Mouse (Mus musculus) embryonic facial prominence, embryonic 12.5 days (tissue): ENCODE data around the gene Palmd. TPM values are rescaled to one million over a fixed set of nuclear protein-coding genes. Genes with fewer than 3 reads are reported as not detected.

ENCODE experiments used
- ATAC-seq: fragments of 200-750 bp; cut with Nextera tagmentation; 2 replicates; pipeline ENCODE4 v1.8.0; 2017; ENCODE audit not compliant: insufficient number of reproducible peaks, insufficient read depth, low FRiP score, low TSS enrichment
- H3K27ac ChIP-seq: fragments of 300-500 bp; sonication (generic); 2 replicates; pipeline ENCODE4 v1.5.1; 2016; ENCODE audit warnings: mild to moderate bottlenecking
- H3K27me3 ChIP-seq: fragments of 300-500 bp; sonication (generic); 2 replicates; pipeline ENCODE4 v1.6.1; 2016; ENCODE audit warnings: mild to moderate bottlenecking, moderate library complexity
- H3K36me3 ChIP-seq: fragments of 300-500 bp; sonication (generic); 2 replicates; pipeline ENCODE4 v1.6.1; 2016; ENCODE audit warnings: mild to moderate bottlenecking
- H3K4me1 ChIP-seq: fragments of 300-500 bp; sonication (generic); 2 replicates; pipeline ENCODE4 v1.6.1; 2016
- H3K4me2 ChIP-seq: fragments of 300-500 bp; sonication (generic); replicated peaks from 2 replicates; pipeline ENCODE4 v1.6.1; 2016; ENCODE audit warnings: mild to moderate bottlenecking, moderate library complexity
- H3K4me3 ChIP-seq: fragments of 300-500 bp; sonication (generic); 2 replicates; pipeline ENCODE4 v1.5.1; 2016; ENCODE audit warnings: mild to moderate bottlenecking
- H3K9ac ChIP-seq: fragments of 300-500 bp; sonication (generic); 2 replicates; pipeline ENCODE4 v1.6.1; 2016; ENCODE audit warnings: mild to moderate bottlenecking, moderate library complexity
- H3K9me3 ChIP-seq: fragments of 300-500 bp; sonication (generic); 2 replicates; pipeline ENCODE4 v1.6.1; 2016; ENCODE audit warnings: mild to moderate bottlenecking, moderate library complexity
- WGBS: fragments of 180-500 bp; shearing (Covaris S2); methylation state at CpG from one replicate; pipeline ENCODE4 v1.1.7; 2016; 5-methylcytosine and 5-hydroxymethylcytosine counted together
- polyA plus RNA-seq: library from polyadenylated mRNA; unstranded; fragments of >200 nt; fragmentation: Nextera tagmentation; extraction: Ambion mirVana; gene quantifications from 2 replicates; pipeline ENCODE4 v1.2.1, GENCODE M21; 2016

Gene Palmd
- polyA plus RNA-seq, 1 experiment from 2014 or later: 7.3 TPM

GRCm38 (mm10) chr3:116928994-116929393 lies 39.8 kb downstream of the Palmd start:
- ATAC-seq: no peak
- no peak overlapping the region for H3K27ac ChIP-seq
- H3K36me3 ChIP-seq: no peaks in the 10 kb centered on the region
- H3K9me3 ChIP-seq: no peaks in the 10 kb centered on the region
- H3K9ac ChIP-seq: no peak overlapping the region
- H3K4me2 ChIP-seq: no peak overlapping the region
- no peaks in the 10 kb centered on the region for H3K4me1 ChIP-seq
- 74% methylated on average over 4 of the region's 4 CpGs for WGBS
- H3K4me3 ChIP-seq: no peak overlapping the region
- no peaks in the 10 kb centered on the region for H3K27me3 ChIP-seq

GRCm38 (mm10) chr3:116923042-116923441 lies 45.7 kb downstream of the Palmd start:
- H3K4me2 ChIP-seq: no peak overlapping the region
- 90% methylated on average over 12 of the region's 12 CpGs for WGBS
- no peak overlapping the region for H3K4me3 ChIP-seq
- H3K9me3 ChIP-seq: no peaks in the 10 kb centered on the region
- no peak overlapping the region for H3K27ac ChIP-seq
- no peaks in the 10 kb centered on the region for H3K27me3 ChIP-seq
- ATAC-seq: no peak
- H3K36me3 ChIP-seq: no peaks in the 10 kb centered on the region
- H3K9ac ChIP-seq: no peak overlapping the region
- H3K4me1 ChIP-seq: no peaks in the 10 kb centered on the region

- Histone ChIP-seq H3K27me3 (no peaks in the 10 kb centered on the region), H3K4me3 (no peak overlapping the region), H3K9me3 (no peaks in the 10 kb centered on the region), H3K27ac (no peak overlapping the region), H3K9ac (no peak overlapping the region), H3K4me1 (no peaks in the 10 kb centered on the region), H3K4me2 (no peak overlapping the region), H3K36me3 (no peaks in the 10 kb centered on the region)
- 83% methylated on average over 3 of the region's 3 CpGs for WGBS
- ATAC-seq: no peak
These were observed 47.3 kb downstream of the Palmd start for GRCm38 (mm10) chr3:116921535-116921934.

- WGBS: 81% methylated on average over 4 of the region's 4 CpGs
- ATAC-seq: no peak
These were observed 51.8 kb downstream of the Palmd start for GRCm38 (mm10) chr3:116917016-116917415.

GRCm38 (mm10) chr3:116914931-116915330 lies 53.9 kb downstream of the Palmd start:
- Histone ChIP-seq H3K27ac (no peak overlapping the region), H3K4me1 (no peaks in the 10 kb centered on the region), H3K9me3 (no peaks in the 10 kb centered on the region), H3K4me3 (no peak overlapping the region), H3K4me2 (no peak overlapping the region), H3K36me3 (no peaks in the 10 kb centered on the region), H3K9ac (no peak overlapping the region), H3K27me3 (no peaks in the 10 kb centered on the region)
- no peak for ATAC-seq
- 85% methylated on average over 3 of the region's 3 CpGs for WGBS

More at GRCm38 (mm10) chr3:116917016-116917415, 51.8 kb downstream of the Palmd start:
- Histone ChIP-seq H3K4me1 (no peaks in the 10 kb centered on the region), H3K9ac (no peak overlapping the region), H3K36me3 (no peaks in the 10 kb centered on the region), H3K27ac (no peak overlapping the region), H3K4me3 (no peak overlapping the region), H3K27me3 (no peaks in the 10 kb centered on the region), H3K9me3 (no peaks in the 10 kb centered on the region), H3K4me2 (no peak overlapping the region)

- no peak overlapping the region for H3K9ac ChIP-seq
- no peaks in the 10 kb centered on the region for H3K27me3 ChIP-seq
- 87% methylated on average over 6 of the region's 6 CpGs for whole genome bisulfite sequencing
- H3K36me3 ChIP-seq: no peaks in the 10 kb centered on the region
- no peak for ATAC-seq
- no peak overlapping the region for H3K27ac ChIP-seq
- no peaks in the 10 kb centered on the region for H3K9me3 ChIP-seq
- no peak overlapping the region for H3K4me3 ChIP-seq
- H3K4me2 ChIP-seq: no peak overlapping the region
- no peaks in the 10 kb centered on the region for H3K4me1 ChIP-seq
These were observed 54.4 kb downstream of the Palmd start for GRCm38 (mm10) chr3:116914374-116914773.

GRCm38 (mm10) chr3:116906596-116906995 lies 62.2 kb downstream of the Palmd start:
- no peak for ATAC-seq
- H3K9ac ChIP-seq: no peak overlapping the region
- H3K27ac ChIP-seq: no peak overlapping the region
- no peaks in the 10 kb centered on the region for H3K36me3 ChIP-seq
- no peak overlapping the region for H3K4me2 ChIP-seq
- H3K27me3 ChIP-seq: no peaks in the 10 kb centered on the region
- WGBS: 73% methylated on average over 9 of the region's 9 CpGs
- H3K4me3 ChIP-seq: no peak overlapping the region
- no peaks in the 10 kb centered on the region for H3K4me1 ChIP-seq
- no peaks in the 10 kb centered on the region for H3K9me3 ChIP-seq

- no peak for ATAC-seq
- no peak overlapping the region for H3K4me3 ChIP-seq
- 77% methylated on average over 16 of the region's 16 CpGs for WGBS
These were observed 62.9 kb downstream of the Palmd start for GRCm38 (mm10) chr3:116905898-116906297.

GRCm38 (mm10) chr3:116904158-116904557 lies 64.6 kb downstream of the Palmd start:
- 24% methylated on average over 6 of the region's 6 CpGs for WGBS
- no peak overlapping the region for H3K27ac ChIP-seq

More at GRCm38 (mm10) chr3:116905898-116906297, 62.9 kb downstream of the Palmd start:
- H3K4me2 ChIP-seq: no peak overlapping the region
- H3K4me1 ChIP-seq: no peaks in the 10 kb centered on the region
- no peaks in the 10 kb centered on the region for H3K27me3 ChIP-seq
- H3K9ac ChIP-seq: no peak overlapping the region
- H3K27ac ChIP-seq: no peak overlapping the region
- no peaks in the 10 kb centered on the region for H3K36me3 ChIP-seq
- H3K9me3 ChIP-seq: no peaks in the 10 kb centered on the region

GRCm38 (mm10) chr3:116892872-116893271 lies 75.9 kb downstream of the Palmd start:
- Histone ChIP-seq H3K9ac (no peak overlapping the region), H3K4me3 (no peak overlapping the region), H3K27ac (no peak overlapping the region), H3K9me3 (no peaks in the 10 kb centered on the region), H3K4me2 (no peak overlapping the region), H3K36me3 (no peaks in the 10 kb centered on the region), H3K4me1 (no peaks in the 10 kb centered on the region), H3K27me3 (no peaks in the 10 kb centered on the region)
- WGBS: 82% methylated on average over 9 of the region's 9 CpGs
- ATAC-seq: no peak

More at GRCm38 (mm10) chr3:116904158-116904557, 64.6 kb downstream of the Palmd start:
- no peak overlapping the region for H3K4me2 ChIP-seq
- no peaks in the 10 kb centered on the region for H3K36me3 ChIP-seq
- no peaks in the 10 kb centered on the region for H3K9me3 ChIP-seq
- H3K9ac ChIP-seq: no peak overlapping the region
- H3K27me3 ChIP-seq: no peaks in the 10 kb centered on the region
- H3K4me1 ChIP-seq: no peaks in the 10 kb centered on the region
- H3K4me3 ChIP-seq: no peak overlapping the region
- ATAC-seq: 0 out of 2 replicates have a peak, but pooled peaks have one; percentile 26

- WGBS: 85% methylated on average over 6 of the region's 6 CpGs
- no peaks in the 10 kb centered on the region for H3K27me3 ChIP-seq
- no peak for ATAC-seq
- H3K9ac ChIP-seq: no peak overlapping the region
- H3K27ac ChIP-seq: no peak overlapping the region
- no peaks in the 10 kb centered on the region for H3K36me3 ChIP-seq
- no peaks in the 10 kb centered on the region for H3K9me3 ChIP-seq
- H3K4me3 ChIP-seq: no peak overlapping the region
- no peak overlapping the region for H3K4me2 ChIP-seq
- H3K4me1 ChIP-seq: no peaks in the 10 kb centered on the region
These were observed 76.6 kb downstream of the Palmd start for GRCm38 (mm10) chr3:116892206-116892563.

GRCm38 (mm10) chr3:116891436-116892205 lies 77.2 kb downstream of the Palmd start:
- Histone ChIP-seq H3K4me1 (no peaks in the 10 kb centered on the region), H3K4me3 (no peak overlapping the region), H3K9ac (no peak overlapping the region), H3K27me3 (no peaks in the 10 kb centered on the region), H3K9me3 (no peaks in the 10 kb centered on the region), H3K27ac (no peak overlapping the region), H3K4me2 (no peak overlapping the region), H3K36me3 (no peaks in the 10 kb centered on the region)
- 60% methylated on average over 17 of the region's 17 CpGs for WGBS
- no peak for ATAC-seq
